Comparison of ENCODE assay signal across 9 mouse cellular contexts in the genomic region with DNA sequence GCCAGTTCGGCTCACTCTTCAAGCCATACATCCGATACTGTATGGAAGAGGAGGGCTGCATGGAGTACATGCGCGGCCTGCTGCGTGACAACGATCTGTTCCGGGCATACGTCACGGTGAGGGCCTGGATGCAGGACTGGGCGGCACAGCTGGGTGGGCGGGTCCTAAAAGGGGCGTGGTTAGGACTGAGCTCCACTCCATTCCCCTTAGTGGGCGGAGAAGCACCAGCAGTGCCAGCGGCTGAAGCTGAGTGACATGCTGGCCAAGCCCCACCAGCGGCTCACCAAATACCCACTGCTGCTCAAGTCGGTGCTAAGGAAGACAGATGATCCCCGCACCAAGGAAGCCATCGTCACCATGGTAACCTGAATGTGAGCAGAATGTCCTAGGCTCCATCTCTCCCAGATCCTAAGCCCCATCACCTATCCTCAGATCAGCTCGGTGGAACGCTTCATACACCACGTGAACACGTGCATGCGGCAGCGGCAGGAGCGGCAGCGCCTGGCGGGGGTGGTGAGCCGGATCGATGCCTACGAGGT. TPM values are rescaled to one million over a fixed set of nuclear protein-coding genes. Genes with fewer than 3 reads are reported as not detected.
DNase-seq lines count a peak whose midpoint lies in the region; ATAC-seq and TF ChIP-seq lines count a peak whose summit lies in the region.
"Had no signal": no experiment of that assay in that cellular context is flagged by ENCODE, and none has a peak within 500 bp of the region (broad histone marks: within the 10 kb centered on the region; RNA-seq: fewer than 3 reads in every experiment).

No protein-coding gene starts in this region.

- 70% methylated on average over 30 of the region's 30 CpGs for WGBS in heart, adult 2 months
- WGBS in forebrain, embryonic 12.5 days, result 5% methylated on average over 30 of the region's 30 CpGs
- 12% methylated on average over 29 of the region's 30 CpGs for WGBS in limb, embryonic 14.5 days
- WGBS in midbrain, embryonic 13.5 days, result 6% methylated on average over 30 of the region's 30 CpGs
- 25% methylated on average over 30 of the region's 30 CpGs for WGBS in stomach, postnatal 0 days

- DNase-seq in heart, adult 2 months, result no peak
- DNase-seq in heart, postnatal 14 days, result no peak
- DNase-seq in c-Kit-negative CD71-positive TER-119-positive erythroid progenitor cells, embryonic 14.5 days (ENCODE audit: low read depth, low spot score), result peak; percentile 81
- DNase-seq in kidney, adult 18-20 months, result peak; percentile 90
- DNase-seq in limb, embryonic 14.5 days (ENCODE audit: low spot score), result peak; percentile 87
- peak; percentile 96 for DNase-seq in stomach, postnatal 0 days (ENCODE audit: low spot score)

- H3K4me1 ChIP-seq in heart, adult 2 months (ENCODE audit: control insufficient read depth, insufficient read depth, low read length), result no peaks in the 10 kb centered on the region
- peaks cover 18% of the 10 kb centered on the region for H3K4me1 ChIP-seq in forebrain, embryonic 12.5 days
- H3K4me1 ChIP-seq in limb, embryonic 14.5 days (ENCODE audit: control insufficient read depth, insufficient read depth, low read length), result peaks cover 16% of the 10 kb centered on the region
- H3K4me1 ChIP-seq in midbrain, embryonic 13.5 days (replicated peaks), result peaks cover 21% of the 10 kb centered on the region
- H3K4me1 ChIP-seq in stomach, postnatal 0 days (replicated peaks; ENCODE audit: control insufficient read depth, insufficient read depth), result no peaks in the 10 kb centered on the region

- no peak for TF ChIP-seq CTCF in heart, adult 2 months (IDR thresholded peaks at IDR 0.05)
- no peak for TF ChIP-seq CTCF in stomach, postnatal 0 days (IDR thresholded peaks at IDR 0.05; ENCODE audit: low read depth)

- H3K4me3 ChIP-seq in heart, adult 2 months, result no peak overlapping the region
- peak overlapping the region; percentile 39 for H3K4me3 ChIP-seq in forebrain, embryonic 12.5 days (replicated peaks)
- peak overlapping the region; percentile 35 for H3K4me3 ChIP-seq in limb, embryonic 14.5 days (replicated peaks; ENCODE audit: low read length)
- peak overlapping the region; percentile 40 for H3K4me3 ChIP-seq in midbrain, embryonic 13.5 days (replicated peaks)
- H3K4me3 ChIP-seq in stomach, postnatal 0 days (ENCODE audit: low read depth, low read length), result peak overlapping the region; percentile 36

- no peaks in the 10 kb centered on the region for H3K79me2 ChIP-seq in heart, adult 2 months (replicated peaks; ENCODE audit: control insufficient read depth, insufficient read depth, low read length)

- peak; percentile 96 for ATAC-seq in forebrain, embryonic 12.5 days (ENCODE audit: low FRiP score)
- ATAC-seq in limb, embryonic 14.5 days (ENCODE audit: low FRiP score, low read depth), result peak; percentile 90
- peak; percentile 95 for ATAC-seq in midbrain, embryonic 13.5 days
- peak; percentile 92 for ATAC-seq in stomach, postnatal 0 days (ENCODE audit: low FRiP score, low TSS enrichment)

- 0 out of 2 replicates have a peak, but pooled peaks have one; percentile 9 for TF ChIP-seq POLR2A in heart, adult 2 months (IDR thresholded peaks at IDR 0.05; ENCODE audit: insufficient read depth, low read depth, low read length)
- TF ChIP-seq POLR2A in limb, embryonic 14.5 days (IDR thresholded peaks at IDR 0.05; ENCODE audit: borderline replicate concordance, extremely low read depth, insufficient read depth, insufficient read length), result no peak

- H3K36me3 ChIP-seq in heart, adult 2 months (ENCODE audit: control insufficient read depth, insufficient read depth, low read length), result no peaks in the 10 kb centered on the region
- peaks cover 19% of the 10 kb centered on the region for H3K36me3 ChIP-seq in forebrain, embryonic 12.5 days (replicated peaks)
- peaks cover 79% of the 10 kb centered on the region for H3K36me3 ChIP-seq in limb, embryonic 14.5 days (ENCODE audit: control insufficient read depth, insufficient read depth, low read length)
- H3K36me3 ChIP-seq in midbrain, embryonic 13.5 days, result peaks cover 14% of the 10 kb centered on the region; the same call in 1 of the 2 replicates
- peaks cover 13% of the 10 kb centered on the region for H3K36me3 ChIP-seq in stomach, postnatal 0 days (ENCODE audit: control insufficient read depth, insufficient read depth, low read length)

- TF ChIP-seq EP300 in heart, adult 2 months (IDR thresholded peaks at IDR 0.05; ENCODE audit: insufficient read depth, low read depth, low read length), result no peak
- TF ChIP-seq EP300 in stomach, postnatal 0 days (optimal IDR thresholded peaks at IDR 0.05), result no peak

- intact Hi-C loops in heart, adult 2 months (cut with DNase I), result no loop called here
- intact Hi-C loops in heart, postnatal 14 days (cut with DNase I), result no loop called here

- H3K27ac ChIP-seq in heart, adult 2 months, result no peak overlapping the region
- no peak overlapping the region for H3K27ac ChIP-seq in forebrain, embryonic 12.5 days
- peak overlapping the region; percentile 65; the same call in 1 of the 2 replicates for H3K27ac ChIP-seq in limb, embryonic 14.5 days (replicated peaks; ENCODE audit: low read depth, low read length)
- peak overlapping the region; percentile 60 for H3K27ac ChIP-seq in midbrain, embryonic 13.5 days
- H3K27ac ChIP-seq in stomach, postnatal 0 days (replicated peaks), result peak overlapping the region; percentile 90
- H3K27ac ChIP-seq: macrophage had no signal

- H3K9me3 ChIP-seq in forebrain, embryonic 12.5 days, result no peaks in the 10 kb centered on the region
- H3K9me3 ChIP-seq in limb, embryonic 14.5 days (ENCODE audit: control insufficient read depth, low read length), result no peaks in the 10 kb centered on the region
- H3K9me3 ChIP-seq in midbrain, embryonic 13.5 days, result no peaks in the 10 kb centered on the region
- H3K9me3 ChIP-seq in stomach, postnatal 0 days (ENCODE audit: control insufficient read depth, low read length), result no peaks in the 10 kb centered on the region

- no peak overlapping the region for H3K9ac ChIP-seq in heart, adult 2 months (ENCODE audit: low read depth, low read length)
- H3K9ac ChIP-seq in forebrain, embryonic 12.5 days, result peak overlapping the region; percentile 45
- H3K9ac ChIP-seq in limb, embryonic 14.5 days (ENCODE audit: low read depth, low read length, severe bottlenecking), result no peak overlapping the region
- peak overlapping the region; percentile 54 for H3K9ac ChIP-seq in midbrain, embryonic 13.5 days (replicated peaks)
- peak overlapping the region; percentile 41 for H3K9ac ChIP-seq in stomach, postnatal 0 days (ENCODE audit: low read length)

- H3K4me2 ChIP-seq in forebrain, embryonic 12.5 days, result peak overlapping the region; percentile 77
- H3K4me2 ChIP-seq in limb, embryonic 14.5 days (replicated peaks; ENCODE audit: low read depth, low read length, severe bottlenecking), result peak overlapping the region; percentile 63
- H3K4me2 ChIP-seq in midbrain, embryonic 13.5 days (replicated peaks), result peak overlapping the region; percentile 73
- peak overlapping the region; percentile 69 for H3K4me2 ChIP-seq in stomach, postnatal 0 days (replicated peaks; ENCODE audit: low read depth)

- no peaks in the 10 kb centered on the region for H3K27me3 ChIP-seq in heart, adult 2 months (ENCODE audit: control insufficient read depth, insufficient read depth, low read length)
- peaks cover 19% of the 10 kb centered on the region for H3K27me3 ChIP-seq in forebrain, embryonic 12.5 days
- H3K27me3 ChIP-seq in limb, embryonic 14.5 days (ENCODE audit: control insufficient read depth, insufficient read depth, low read length), result no peaks in the 10 kb centered on the region
- H3K27me3 ChIP-seq in midbrain, embryonic 13.5 days, result peaks cover 22% of the 10 kb centered on the region
- H3K27me3 ChIP-seq in stomach, postnatal 0 days (ENCODE audit: control insufficient read depth, insufficient read depth, low read length), result no peaks in the 10 kb centered on the region

RNA-seq across cellular contexts. Expression of gene Tnfrsf25, which starts 7.7 kb away (rescaled TPM):
- total RNA-seq in heart, adult 2 months (2021), result 1 to 10 TPM; 1.4 to 2.4 TPM
- 6.1 and 7.4 TPM in 2 replicates for polyA plus RNA-seq in heart, adult 2 months (2012; rRNA removed)
- 1 to 10 TPM; 4.0 to 6.7 TPM for total RNA-seq in heart, postnatal 14 days (2021)
- polyA plus RNA-seq in forebrain, embryonic 12.5 days (2016; fragmentation: Nextera tagmentation; extraction: Ambion mirVana), result 0.66 and 0.76 TPM in 2 replicates
- polyA plus RNA-seq in limb, embryonic 14.5 days (2012; rRNA removed), result 5.6 and 6.0 TPM in 2 replicates
- 1.0 TPM in 2 replicates for polyA plus RNA-seq in limb, embryonic 14.5 days (2014; fragmentation: Nextera tagmentation; extraction: Ambion mirVana)
- 0.87 and 0.97 TPM in 2 replicates for polyA plus RNA-seq in midbrain, embryonic 13.5 days (2015; fragmentation: Nextera tagmentation; extraction: Ambion mirVana)
- 0.49 and 0.96 TPM in 2 replicates for polyA plus RNA-seq in stomach, postnatal 0 days (2015; fragmentation: Nextera tagmentation; extraction: Ambion mirVana)

RNA-seq across cellular contexts. Expression of gene Plekhg5, which starts 35.7 kb away (rescaled TPM):
- total RNA-seq in heart, adult 2 months (2021), result 10 to 100 TPM; 11.5 to 16.7 TPM
- 20.3 and 20.5 TPM in 2 replicates for polyA plus RNA-seq in heart, adult 2 months (2012; rRNA removed)
- 10 to 100 TPM; 27.0 to 28.9 TPM for total RNA-seq in heart, postnatal 14 days (2021)
- 9.5 and 10.8 TPM in 2 replicates for polyA plus RNA-seq in forebrain, embryonic 12.5 days (2016; fragmentation: Nextera tagmentation; extraction: Ambion mirVana)
- polyA plus RNA-seq in limb, embryonic 14.5 days (2012; rRNA removed), result 25.0 and 36.2 TPM in 2 replicates
- 14.1 and 16.9 TPM in 2 replicates for polyA plus RNA-seq in limb, embryonic 14.5 days (2014; fragmentation: Nextera tagmentation; extraction: Ambion mirVana)
- 8.4 and 8.5 TPM in 2 replicates for polyA plus RNA-seq in midbrain, embryonic 13.5 days (2015; fragmentation: Nextera tagmentation; extraction: Ambion mirVana)
- polyA plus RNA-seq in stomach, postnatal 0 days (2015; fragmentation: Nextera tagmentation; extraction: Ambion mirVana), result 6.4 and 7.5 TPM in 2 replicates

RNA-seq across cellular contexts. Expression of gene Espn, which starts 44.1 kb away (rescaled TPM):
- 1 to 10 TPM; 2.4 to 2.5 TPM for total RNA-seq in heart, adult 2 months (2021)
- 2.7 and 3.2 TPM in 2 replicates for polyA plus RNA-seq in heart, adult 2 months (2012; rRNA removed)
- 1 to 10 TPM; 1.4 to 2.0 TPM for total RNA-seq in heart, postnatal 14 days (2021)
- 1.8 and 2.1 TPM in 2 replicates for polyA plus RNA-seq in forebrain, embryonic 12.5 days (2016; fragmentation: Nextera tagmentation; extraction: Ambion mirVana)
- 1.7 TPM in 2 replicates for polyA plus RNA-seq in limb, embryonic 14.5 days (2012; rRNA removed)
- 1.4 and 1.7 TPM in 2 replicates for polyA plus RNA-seq in limb, embryonic 14.5 days (2014; fragmentation: Nextera tagmentation; extraction: Ambion mirVana)
- polyA plus RNA-seq in midbrain, embryonic 13.5 days (2015; fragmentation: Nextera tagmentation; extraction: Ambion mirVana), result 0.07 TPM in 1 of 2 replicates, not detected in the other
- polyA plus RNA-seq in stomach, postnatal 0 days (2015; fragmentation: Nextera tagmentation; extraction: Ambion mirVana), result 13.8 and 14.4 TPM in 2 replicates

RNA-seq across cellular contexts. Expression of gene Hes2, which starts 50.6 kb away (rescaled TPM):
- total RNA-seq in heart, adult 2 months (2021), result not detected
- not detected in 2 replicates for polyA plus RNA-seq in heart, adult 2 months (2012; rRNA removed)
- total RNA-seq in heart, postnatal 14 days (2021), result not detected
- polyA plus RNA-seq in forebrain, embryonic 12.5 days (2016; fragmentation: Nextera tagmentation; extraction: Ambion mirVana), result not detected in 2 replicates
- 0.03 and 0.04 TPM in 2 replicates for polyA plus RNA-seq in limb, embryonic 14.5 days (2012; rRNA removed)
- polyA plus RNA-seq in limb, embryonic 14.5 days (2014; fragmentation: Nextera tagmentation; extraction: Ambion mirVana), result not detected in 2 replicates
- polyA plus RNA-seq in midbrain, embryonic 13.5 days (2015; fragmentation: Nextera tagmentation; extraction: Ambion mirVana), result 0.26 and 0.28 TPM in 2 replicates
- 0.52 and 0.87 TPM in 2 replicates for polyA plus RNA-seq in stomach, postnatal 0 days (2015; fragmentation: Nextera tagmentation; extraction: Ambion mirVana)

Comparison
In these comparisons a context has a peak if more than half of its experiments do, and no peak if none do; other contexts are left out.
1. DNase-seq: peak in c-Kit-negative CD71-positive TER-119-positive erythroid progenitor cells, embryonic 14.5 days (single experiment), kidney, adult 18-20 months (single experiment), limb, embryonic 14.5 days (single experiment) and stomach, postnatal 0 days (single experiment); none in heart, adult 2 months (0 of 2) and heart, postnatal 14 days (0 of 2).
2. H3K27ac ChIP-seq: peak in limb, embryonic 14.5 days (single experiment), midbrain, embryonic 13.5 days (single experiment) and stomach, postnatal 0 days (single experiment); none in heart, adult 2 months (single experiment) and forebrain, embryonic 12.5 days (single experiment).
3. H3K9ac ChIP-seq: peak in forebrain, embryonic 12.5 days (single experiment), midbrain, embryonic 13.5 days (single experiment) and stomach, postnatal 0 days (single experiment); none in heart, adult 2 months (single experiment) and limb, embryonic 14.5 days (single experiment).
4. Peak in every context shown above with its lines, with median percentiles within 50 percentile points of each other: ATAC-seq and H3K4me2 ChIP-seq.